Mouse (Mus musculus): ENCODE results near the gene Rnf220. TPM values are rescaled to one million over a fixed set of nuclear protein-coding genes. Genes with fewer than 3 reads are reported as not detected.

The Rnf220 gene
- polyA plus RNA-seq, 1 experiment from 2014 or later: 32.4 TPM

DNA sequence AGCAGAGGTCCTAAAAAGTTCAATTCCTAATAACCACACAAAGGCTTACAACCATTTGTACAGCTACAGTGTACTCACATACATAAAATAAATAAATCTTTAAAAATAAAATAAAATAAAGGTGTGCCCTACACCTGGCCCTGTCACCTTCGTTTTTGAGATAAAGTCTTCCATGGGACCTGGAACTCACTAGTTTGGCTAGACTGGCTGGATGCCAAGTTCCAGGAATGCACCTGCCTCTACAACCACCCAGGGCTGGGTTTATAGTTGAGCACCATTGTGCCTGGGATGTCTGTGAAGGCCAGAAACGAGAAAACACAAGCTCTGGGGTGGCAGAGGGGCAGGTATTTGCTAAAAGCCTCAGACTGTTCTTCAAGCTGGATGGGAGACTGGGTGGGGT is 257.7 kb downstream of the Rnf220 start:
- no peak overlapping the region for H3K27ac ChIP-seq (ENCODE audit: low read depth, low read length)
- no peaks in the 10 kb centered on the region for H3K27me3 ChIP-seq (ENCODE audit: control insufficient read depth, insufficient read depth, low read length)
- H3K9me3 ChIP-seq (replicated peaks; ENCODE audit: control insufficient read depth, low read length): no peaks in the 10 kb centered on the region
- H3K4me3 ChIP-seq (ENCODE audit: low read depth, low read length): no peak overlapping the region
- no peak for ATAC-seq (replicated peaks; ENCODE audit: insufficient number of reproducible peaks, low FRiP score, low TSS enrichment)
- no peak overlapping the region for H3K4me2 ChIP-seq
- WGBS (ENCODE audit: insufficient replicate concordance): 53% methylated on average over 2 of the region's 2 CpGs
- no peak overlapping the region for H3K9ac ChIP-seq (ENCODE audit: low read depth, low read length)
- no peaks in the 10 kb centered on the region for H3K36me3 ChIP-seq (ENCODE audit: control insufficient read depth, insufficient read depth, low read length)
- peaks cover 3% of the 10 kb centered on the region; the same call in 1 of the 2 replicates for H3K4me1 ChIP-seq (ENCODE audit: control insufficient read depth, insufficient read depth, low read length)

DNA sequence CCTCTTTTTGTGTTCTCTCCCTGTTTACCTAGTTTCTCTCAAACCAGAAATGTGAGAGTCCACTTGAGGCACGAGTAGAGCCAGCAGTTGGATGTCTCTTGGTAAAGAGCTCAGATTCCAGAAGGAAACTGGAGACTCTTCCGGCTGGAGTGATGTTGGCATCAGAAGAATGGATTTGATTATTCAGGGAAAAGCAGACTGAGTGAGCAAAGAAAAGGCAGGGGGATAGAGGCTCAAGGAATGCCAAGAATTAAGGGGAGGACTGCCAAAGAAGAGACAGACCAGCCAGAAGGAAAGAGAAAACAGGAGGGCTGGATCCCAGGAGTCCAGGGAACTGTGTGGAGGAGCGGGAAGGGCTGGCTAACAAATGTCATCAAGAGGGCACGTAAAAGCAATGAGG is 261.0 kb downstream of the Rnf220 start:
- Histone ChIP-seq H3K36me3 (ENCODE audit: control insufficient read depth, insufficient read depth, low read length) (no peaks in the 10 kb centered on the region), H3K9me3 (replicated peaks; ENCODE audit: control insufficient read depth, low read length) (no peaks in the 10 kb centered on the region), H3K27ac (ENCODE audit: low read depth, low read length) (no peak overlapping the region), H3K4me3 (ENCODE audit: low read depth, low read length) (no peak overlapping the region), H3K9ac (ENCODE audit: low read depth, low read length) (no peak overlapping the region), H3K4me1 (ENCODE audit: control insufficient read depth, insufficient read depth, low read length) (no peaks in the 10 kb centered on the region; the same call in 1 of the 2 replicates), H3K4me2 (no peak overlapping the region), H3K27me3 (ENCODE audit: control insufficient read depth, insufficient read depth, low read length) (no peaks in the 10 kb centered on the region)
- no peak for ATAC-seq (replicated peaks; ENCODE audit: insufficient number of reproducible peaks, low FRiP score, low TSS enrichment)
- 56% methylated on average over 4 of the region's 4 CpGs for WGBS (ENCODE audit: insufficient replicate concordance)

- 60% methylated on average over 7 of the region's 7 CpGs for WGBS (ENCODE audit: insufficient replicate concordance)
- Histone ChIP-seq H3K4me2 (no peak overlapping the region), H3K36me3 (ENCODE audit: control insufficient read depth, insufficient read depth, low read length) (no peaks in the 10 kb centered on the region), H3K27ac (ENCODE audit: low read depth, low read length) (no peak overlapping the region), H3K4me3 (ENCODE audit: low read depth, low read length) (no peak overlapping the region), H3K27me3 (ENCODE audit: control insufficient read depth, insufficient read depth, low read length) (no peaks in the 10 kb centered on the region), H3K4me1 (ENCODE audit: control insufficient read depth, insufficient read depth, low read length) (no peaks in the 10 kb centered on the region; the same call in 1 of the 2 replicates), H3K9me3 (replicated peaks; ENCODE audit: control insufficient read depth, low read length) (no peaks in the 10 kb centered on the region), H3K9ac (ENCODE audit: low read depth, low read length) (no peak overlapping the region)
- no peak for ATAC-seq (replicated peaks; ENCODE audit: insufficient number of reproducible peaks, low FRiP score, low TSS enrichment)
These were observed 262.6 kb downstream of the Rnf220 start for GRCm38 (mm10) chr4:117234166-117234741.

GRCm38 (mm10) chr4:117231208-117231607 is 265.6 kb downstream of the Rnf220 start:
- Histone ChIP-seq H3K36me3 (ENCODE audit: control insufficient read depth, insufficient read depth, low read length) (no peaks in the 10 kb centered on the region), H3K4me2 (no peak overlapping the region), H3K9me3 (replicated peaks; ENCODE audit: control insufficient read depth, low read length) (no peaks in the 10 kb centered on the region), H3K27me3 (ENCODE audit: control insufficient read depth, insufficient read depth, low read length) (no peaks in the 10 kb centered on the region), H3K4me3 (ENCODE audit: low read depth, low read length) (no peak overlapping the region), H3K4me1 (ENCODE audit: control insufficient read depth, insufficient read depth, low read length) (no peaks in the 10 kb centered on the region), H3K9ac (ENCODE audit: low read depth, low read length) (no peak overlapping the region), H3K27ac (ENCODE audit: low read depth, low read length) (no peak overlapping the region)
- WGBS (ENCODE audit: insufficient replicate concordance): 82% methylated on average over 2 of the region's 2 CpGs
- no peak for ATAC-seq (replicated peaks; ENCODE audit: insufficient number of reproducible peaks, low FRiP score, low TSS enrichment)

- Histone ChIP-seq H3K9ac (ENCODE audit: low read depth, low read length) (no peak overlapping the region), H3K36me3 (ENCODE audit: control insufficient read depth, insufficient read depth, low read length) (no peaks in the 10 kb centered on the region), H3K4me2 (no peak overlapping the region), H3K27me3 (ENCODE audit: control insufficient read depth, insufficient read depth, low read length) (no peaks in the 10 kb centered on the region), H3K4me1 (ENCODE audit: control insufficient read depth, insufficient read depth, low read length) (no peaks in the 10 kb centered on the region), H3K9me3 (replicated peaks; ENCODE audit: control insufficient read depth, low read length) (no peaks in the 10 kb centered on the region), H3K4me3 (ENCODE audit: low read depth, low read length) (no peak overlapping the region), H3K27ac (ENCODE audit: low read depth, low read length) (no peak overlapping the region)
- 46% methylated on average over 10 of the region's 10 CpGs for WGBS (ENCODE audit: insufficient replicate concordance)
- no peak for ATAC-seq (replicated peaks; ENCODE audit: insufficient number of reproducible peaks, low FRiP score, low TSS enrichment)
These were observed 266.5 kb downstream of the Rnf220 start for GRCm38 (mm10) chr4:117230331-117230730.

GRCm38 (mm10) chr4:117229590-117229989 is 267.3 kb downstream of the Rnf220 start:
- H3K9me3 ChIP-seq (replicated peaks; ENCODE audit: control insufficient read depth, low read length): no peaks in the 10 kb centered on the region
- no peak overlapping the region for H3K27ac ChIP-seq (ENCODE audit: low read depth, low read length)
- no peak overlapping the region for H3K9ac ChIP-seq (ENCODE audit: low read depth, low read length)
- no peak overlapping the region for H3K4me3 ChIP-seq (ENCODE audit: low read depth, low read length)
- H3K36me3 ChIP-seq (ENCODE audit: control insufficient read depth, insufficient read depth, low read length): no peaks in the 10 kb centered on the region
- no peak for ATAC-seq (replicated peaks; ENCODE audit: insufficient number of reproducible peaks, low FRiP score, low TSS enrichment)
- 49% methylated on average over 15 of the region's 15 CpGs for WGBS (ENCODE audit: insufficient replicate concordance)
- no peak overlapping the region for H3K4me2 ChIP-seq
- no peaks in the 10 kb centered on the region for H3K27me3 ChIP-seq (ENCODE audit: control insufficient read depth, insufficient read depth, low read length)
- no peaks in the 10 kb centered on the region for H3K4me1 ChIP-seq (ENCODE audit: control insufficient read depth, insufficient read depth, low read length)

DNA sequence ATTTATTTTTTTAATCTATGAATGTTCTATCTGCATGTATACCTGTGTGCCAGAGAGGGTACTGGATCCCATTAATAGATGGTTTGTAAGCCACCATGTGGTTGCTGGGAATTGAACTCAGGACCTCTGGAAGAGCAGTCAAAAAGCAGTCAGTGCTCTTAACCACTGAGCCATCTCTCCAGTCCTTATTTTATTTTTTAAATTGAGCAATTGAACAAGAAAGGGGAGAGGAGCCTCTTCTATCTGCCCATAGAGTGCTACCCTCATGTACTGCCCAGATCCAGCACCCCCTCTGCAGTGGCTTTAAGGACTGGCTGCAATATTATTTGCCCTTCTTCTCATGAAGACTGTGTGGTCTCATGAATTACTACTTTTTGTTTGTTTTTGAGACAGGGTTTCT is 271.6 kb downstream of the Rnf220 start:
- H3K27me3 ChIP-seq (ENCODE audit: control insufficient read depth, insufficient read depth, low read length): no peaks in the 10 kb centered on the region
- H3K9me3 ChIP-seq (replicated peaks; ENCODE audit: control insufficient read depth, low read length): no peaks in the 10 kb centered on the region
- no peak overlapping the region for H3K4me2 ChIP-seq
- H3K27ac ChIP-seq (ENCODE audit: low read depth, low read length): no peak overlapping the region
- no peaks in the 10 kb centered on the region for H3K4me1 ChIP-seq (ENCODE audit: control insufficient read depth, insufficient read depth, low read length)
- no peak overlapping the region for H3K4me3 ChIP-seq (ENCODE audit: low read depth, low read length)
- H3K9ac ChIP-seq (ENCODE audit: low read depth, low read length): no peak overlapping the region
- H3K36me3 ChIP-seq (ENCODE audit: control insufficient read depth, insufficient read depth, low read length): no peaks in the 10 kb centered on the region
- no peak for ATAC-seq (replicated peaks; ENCODE audit: insufficient number of reproducible peaks, low FRiP score, low TSS enrichment)

DNA sequence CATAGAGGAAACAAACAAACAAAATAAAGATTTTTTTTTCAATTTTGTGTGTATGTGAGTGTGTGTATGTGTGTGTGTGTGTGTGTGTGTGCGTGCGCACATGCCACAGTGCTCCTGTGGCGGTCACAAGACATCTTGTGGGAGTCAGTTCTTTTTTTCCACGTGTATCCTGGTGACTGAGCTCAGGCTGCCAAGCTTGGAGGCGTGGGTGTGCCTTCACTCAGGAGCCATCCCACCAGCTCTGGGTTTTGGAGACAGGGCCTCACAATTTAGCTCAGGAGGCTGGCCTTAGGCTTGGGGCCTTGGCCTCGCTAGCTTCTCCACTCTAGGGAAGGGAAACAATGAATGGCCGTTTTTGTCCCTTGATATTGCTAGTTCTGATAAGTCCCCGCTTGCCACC is 272.7 kb downstream of the Rnf220 start:
- no peaks in the 10 kb centered on the region for H3K9me3 ChIP-seq (replicated peaks; ENCODE audit: control insufficient read depth, low read length)
- WGBS (ENCODE audit: insufficient replicate concordance): 59% methylated on average over 8 of the region's 8 CpGs
- H3K36me3 ChIP-seq (ENCODE audit: control insufficient read depth, insufficient read depth, low read length): no peaks in the 10 kb centered on the region
- H3K4me3 ChIP-seq (ENCODE audit: low read depth, low read length): no peak overlapping the region
- no peak for ATAC-seq (replicated peaks; ENCODE audit: insufficient number of reproducible peaks, low FRiP score, low TSS enrichment)
- H3K4me2 ChIP-seq: no peak overlapping the region
- H3K27me3 ChIP-seq (ENCODE audit: control insufficient read depth, insufficient read depth, low read length): no peaks in the 10 kb centered on the region
- no peak overlapping the region for H3K27ac ChIP-seq (ENCODE audit: low read depth, low read length)
- H3K4me1 ChIP-seq (ENCODE audit: control insufficient read depth, insufficient read depth, low read length): no peaks in the 10 kb centered on the region
- no peak overlapping the region for H3K9ac ChIP-seq (ENCODE audit: low read depth, low read length)

DNA sequence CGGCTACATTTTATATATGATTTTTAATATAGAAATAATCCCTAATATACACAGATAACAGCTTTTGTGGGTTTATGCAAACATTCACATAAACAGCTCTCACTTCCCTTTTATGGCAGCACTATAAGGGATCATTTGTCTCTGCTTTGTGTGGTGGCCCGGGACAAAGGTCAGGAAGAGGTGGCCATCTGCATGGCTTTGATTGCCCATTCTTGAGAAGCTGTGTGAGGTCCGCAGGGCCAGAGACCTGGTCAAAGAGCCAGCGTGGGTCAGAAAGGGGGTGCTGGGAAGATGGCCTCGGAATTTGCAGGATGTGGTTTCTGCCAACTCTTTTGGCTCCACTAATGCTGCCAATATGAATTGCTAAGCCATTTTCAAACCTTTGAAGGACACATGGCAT is 273.9 kb downstream of the Rnf220 start:
- Histone ChIP-seq H3K4me1 (ENCODE audit: control insufficient read depth, insufficient read depth, low read length) (peaks cover 2% of the 10 kb centered on the region; the same call in 1 of the 2 replicates), H3K4me2 (no peak overlapping the region), H3K36me3 (ENCODE audit: control insufficient read depth, insufficient read depth, low read length) (no peaks in the 10 kb centered on the region), H3K27me3 (ENCODE audit: control insufficient read depth, insufficient read depth, low read length) (no peaks in the 10 kb centered on the region), H3K27ac (ENCODE audit: low read depth, low read length) (no peak overlapping the region), H3K9me3 (replicated peaks; ENCODE audit: control insufficient read depth, low read length) (no peaks in the 10 kb centered on the region), H3K9ac (ENCODE audit: low read depth, low read length) (no peak overlapping the region), H3K4me3 (ENCODE audit: low read depth, low read length) (no peak overlapping the region)
- 58% methylated on average over 5 of the region's 5 CpGs for WGBS (ENCODE audit: insufficient replicate concordance)
- ATAC-seq (replicated peaks; ENCODE audit: insufficient number of reproducible peaks, low FRiP score, low TSS enrichment): no peak

Measured in heart, embryonic 11.5 days (tissue).